Mouse (Mus musculus): Measurements from ENCODE around the gene Dync2li1. TPM values are rescaled to one million over a fixed set of nuclear protein-coding genes. Genes with fewer than 3 reads are reported as not detected.
A peak's percentile ranks its signal among the peaks of the same experiment; 100 is the strongest.

Dync2li1 gene
- polyA plus RNA-seq, 1 experiment from 2014 or later: 28.3 TPM

DNA sequence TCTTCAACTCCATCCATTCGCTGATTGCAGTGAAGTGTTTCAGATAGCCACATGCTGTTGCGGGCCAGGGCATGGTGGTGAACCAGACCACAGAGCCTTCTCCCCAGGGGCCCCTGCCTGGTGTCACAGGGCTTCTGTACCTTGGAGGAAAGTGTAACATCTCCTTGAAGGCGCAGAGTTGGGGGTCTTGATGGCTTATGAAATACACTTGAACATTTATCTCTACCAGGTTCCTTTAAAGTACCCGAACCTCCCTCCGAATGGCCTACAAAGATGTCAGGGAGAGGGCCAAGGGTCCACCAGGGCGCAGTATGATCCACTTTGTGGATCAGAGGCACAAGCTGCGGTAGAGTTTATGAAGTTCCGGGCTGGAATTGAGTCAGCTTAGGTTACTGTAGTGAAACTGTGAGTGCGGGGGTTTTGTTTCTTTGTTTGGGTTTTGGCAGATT is 585 bp downstream of the Dync2li1 start:
- ATAC-seq (ENCODE audit: low read depth) (peak; percentile 42), DNase-seq (ENCODE audit: low spot score) (peak; percentile 61)
- no peaks in the 10 kb centered on the region for H3K36me3 ChIP-seq (ENCODE audit: control insufficient read depth, insufficient read depth, low read length)
- H3K9me3 ChIP-seq (ENCODE audit: control insufficient read depth, low read length): no peaks in the 10 kb centered on the region
- peaks cover 9% of the 10 kb centered on the region; the same call in 1 of the 2 replicates for H3K4me1 ChIP-seq (ENCODE audit: control insufficient read depth, insufficient read depth, low read length)
- H3K4me2 ChIP-seq (ENCODE audit: low read depth, low read length): peak overlapping the region; percentile 74
- peak overlapping the region; percentile 68 for H3K9ac ChIP-seq (ENCODE audit: low read depth, low read length)
- H3K27me3 ChIP-seq (replicated peaks; ENCODE audit: control insufficient read depth, insufficient read depth, low read length): no peaks in the 10 kb centered on the region
- 18% methylated on average over 9 of the region's 9 CpGs for WGBS
- peak overlapping the region; percentile 78; the same call in 1 of the 2 replicates for H3K27ac ChIP-seq (replicated peaks; ENCODE audit: low read depth, low read length)
- H3K4me3 ChIP-seq (ENCODE audit: low read depth, low read length): peak overlapping the region; percentile 64

DNA sequence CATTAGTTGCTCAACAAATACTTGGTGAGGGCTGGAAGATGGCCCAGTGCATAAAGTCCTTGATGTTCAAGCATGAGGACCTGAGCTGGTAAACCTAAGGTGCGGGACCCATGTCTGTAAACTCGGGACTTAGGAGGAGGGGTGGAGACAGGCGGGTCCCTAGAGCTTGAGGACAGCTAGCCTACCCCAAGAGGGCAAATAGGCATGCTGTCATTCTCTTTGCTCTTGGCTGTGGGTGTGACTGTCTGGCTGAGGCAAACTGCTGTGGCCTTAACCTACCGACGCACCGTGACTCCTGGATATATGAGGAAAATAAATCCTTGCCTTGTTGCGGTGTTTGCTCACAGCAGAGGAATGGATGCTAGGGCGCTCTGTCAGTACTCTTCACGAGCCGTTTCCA is 1.4 kb downstream of the Dync2li1 start:
- WGBS: 75% methylated on average over 10 of the region's 10 CpGs
- no peak overlapping the region; the same call in 1 of the 2 replicates for H3K27ac ChIP-seq (replicated peaks; ENCODE audit: low read depth, low read length)
- H3K9me3 ChIP-seq (ENCODE audit: control insufficient read depth, low read length): no peaks in the 10 kb centered on the region
- no peak overlapping the region for H3K4me3 ChIP-seq (ENCODE audit: low read depth, low read length)
- H3K4me2 ChIP-seq (ENCODE audit: low read depth, low read length): peak overlapping the region; percentile 74
- no peaks in the 10 kb centered on the region for H3K27me3 ChIP-seq (replicated peaks; ENCODE audit: control insufficient read depth, insufficient read depth, low read length)
- H3K9ac ChIP-seq (ENCODE audit: low read depth, low read length): no peak overlapping the region
- DNase-seq (ENCODE audit: low spot score) (no peak), ATAC-seq (ENCODE audit: low read depth) (no peak)
- peaks cover 9% of the 10 kb centered on the region; the same call in 1 of the 2 replicates for H3K4me1 ChIP-seq (ENCODE audit: control insufficient read depth, insufficient read depth, low read length)
- no peaks in the 10 kb centered on the region for H3K36me3 ChIP-seq (ENCODE audit: control insufficient read depth, insufficient read depth, low read length)

GRCm38 (mm10) chr17:84628611-84629010 is 2.3 kb downstream of the Dync2li1 start:
- Histone ChIP-seq H3K9me3 (ENCODE audit: control insufficient read depth, low read length) (no peaks in the 10 kb centered on the region), H3K4me1 (ENCODE audit: control insufficient read depth, insufficient read depth, low read length) (peaks cover 6% of the 10 kb centered on the region; the same call in 1 of the 2 replicates), H3K9ac (ENCODE audit: low read depth, low read length) (no peak overlapping the region), H3K4me2 (ENCODE audit: low read depth, low read length) (no peak overlapping the region), H3K27me3 (replicated peaks; ENCODE audit: control insufficient read depth, insufficient read depth, low read length) (no peaks in the 10 kb centered on the region), H3K4me3 (ENCODE audit: low read depth, low read length) (no peak overlapping the region), H3K36me3 (ENCODE audit: control insufficient read depth, insufficient read depth, low read length) (no peaks in the 10 kb centered on the region), H3K27ac (replicated peaks; ENCODE audit: low read depth, low read length) (no peak overlapping the region)
- DNase-seq (ENCODE audit: low spot score): no peak
- no peak for ATAC-seq (ENCODE audit: low read depth)
- 66% methylated on average over 9 of the region's 9 CpGs for WGBS

DNA sequence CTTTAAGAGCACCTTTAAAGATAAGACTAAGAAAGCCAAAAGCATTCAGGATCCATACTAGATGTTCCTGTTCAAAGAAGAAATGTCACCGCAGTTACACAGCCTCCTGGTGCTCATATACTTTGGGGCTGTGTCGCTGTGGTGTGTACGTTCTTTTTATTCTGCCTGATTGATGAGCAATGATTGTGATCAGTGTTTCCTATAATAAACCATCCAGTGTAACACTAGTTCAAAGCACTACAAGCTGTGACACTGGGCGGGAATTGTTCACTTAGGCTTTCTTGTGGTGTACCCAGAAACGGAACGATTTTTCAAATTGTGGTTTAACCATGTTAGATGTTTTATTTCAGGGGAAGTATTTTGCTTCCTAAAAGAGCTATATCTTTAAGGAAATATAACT is 5.5 kb downstream of the Dync2li1 start:
- 88% methylated on average over 6 of the region's 6 CpGs for WGBS
- Histone ChIP-seq H3K4me1 (ENCODE audit: control insufficient read depth, insufficient read depth, low read length) (peaks cover 6% of the 10 kb centered on the region; the same call in 1 of the 2 replicates), H3K27ac (replicated peaks; ENCODE audit: low read depth, low read length) (no peak overlapping the region), H3K27me3 (replicated peaks; ENCODE audit: control insufficient read depth, insufficient read depth, low read length) (no peaks in the 10 kb centered on the region), H3K36me3 (ENCODE audit: control insufficient read depth, insufficient read depth, low read length) (no peaks in the 10 kb centered on the region), H3K4me3 (ENCODE audit: low read depth, low read length) (no peak overlapping the region), H3K9ac (ENCODE audit: low read depth, low read length) (no peak overlapping the region), H3K9me3 (ENCODE audit: control insufficient read depth, low read length) (no peaks in the 10 kb centered on the region), H3K4me2 (ENCODE audit: low read depth, low read length) (no peak overlapping the region)
- ATAC-seq (ENCODE audit: low read depth): no peak
- DNase-seq (ENCODE audit: low spot score): no peak

DNA sequence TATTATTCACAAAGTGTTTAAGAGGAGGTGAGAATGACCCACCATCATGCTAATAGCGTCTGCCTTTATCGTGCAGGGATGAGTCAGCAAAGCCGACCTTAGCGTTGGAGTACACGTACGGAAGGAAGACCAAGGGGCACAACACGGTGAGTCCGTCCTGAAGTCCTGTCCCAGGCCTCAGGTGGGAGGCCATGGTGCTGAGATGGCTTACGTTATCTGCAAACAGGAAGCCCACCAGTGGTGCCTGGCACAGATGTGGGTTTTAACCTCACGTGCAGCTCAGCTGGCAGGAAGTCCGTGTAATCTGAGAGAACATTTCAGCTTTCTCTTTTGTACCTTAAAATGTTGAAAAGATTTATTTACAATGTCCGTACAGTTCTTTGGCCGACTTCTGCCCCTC is 7.1 kb downstream of the Dync2li1 start:
- no peaks in the 10 kb centered on the region for H3K9me3 ChIP-seq (ENCODE audit: control insufficient read depth, low read length)
- no peak for ATAC-seq (ENCODE audit: low read depth)
- no peak for DNase-seq (ENCODE audit: low spot score)
- H3K4me1 ChIP-seq (ENCODE audit: control insufficient read depth, insufficient read depth, low read length): no peaks in the 10 kb centered on the region
- H3K9ac ChIP-seq (ENCODE audit: low read depth, low read length): no peak overlapping the region
- no peaks in the 10 kb centered on the region for H3K36me3 ChIP-seq (ENCODE audit: control insufficient read depth, insufficient read depth, low read length)
- 70% methylated on average over 13 of the region's 13 CpGs for WGBS
- no peaks in the 10 kb centered on the region for H3K27me3 ChIP-seq (replicated peaks; ENCODE audit: control insufficient read depth, insufficient read depth, low read length)
- no peak overlapping the region for H3K4me2 ChIP-seq (ENCODE audit: low read depth, low read length)
- no peak overlapping the region for H3K27ac ChIP-seq (replicated peaks; ENCODE audit: low read depth, low read length)
- no peak overlapping the region for H3K4me3 ChIP-seq (ENCODE audit: low read depth, low read length)

DNA sequence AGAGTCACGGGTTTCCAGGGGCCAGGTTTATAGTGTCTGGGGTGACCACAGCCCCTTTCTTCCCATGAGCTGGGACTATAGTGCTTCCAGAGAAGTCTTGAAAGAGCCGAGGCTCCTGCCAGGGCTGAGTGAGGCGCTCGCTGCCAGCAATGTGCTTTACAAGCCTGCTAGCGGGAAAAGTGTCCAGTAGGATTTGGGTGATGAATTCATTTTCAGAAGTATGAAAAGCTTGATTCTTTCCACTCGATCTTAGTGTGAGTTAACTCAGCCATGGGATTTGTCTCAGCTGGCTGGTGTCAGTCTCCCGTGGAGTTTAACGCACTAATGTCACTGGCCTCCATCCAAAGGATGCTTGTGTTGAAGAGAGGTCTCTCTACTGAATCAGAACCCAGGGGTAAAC is 10.0 kb downstream of the Dync2li1 start:
- ATAC-seq (ENCODE audit: low read depth) (no peak), DNase-seq (ENCODE audit: low spot score) (peak; percentile 54)
- Histone ChIP-seq H3K4me1 (ENCODE audit: control insufficient read depth, insufficient read depth, low read length) (no peaks in the 10 kb centered on the region), H3K27me3 (replicated peaks; ENCODE audit: control insufficient read depth, insufficient read depth, low read length) (no peaks in the 10 kb centered on the region), H3K9me3 (ENCODE audit: control insufficient read depth, low read length) (no peaks in the 10 kb centered on the region), H3K36me3 (ENCODE audit: control insufficient read depth, insufficient read depth, low read length) (0 out of 2 replicates have a peak, but pooled peaks cover 4% of the 10 kb centered on the region), H3K4me3 (ENCODE audit: low read depth, low read length) (no peak overlapping the region), H3K4me2 (ENCODE audit: low read depth, low read length) (no peak overlapping the region), H3K9ac (ENCODE audit: low read depth, low read length) (no peak overlapping the region), H3K27ac (replicated peaks; ENCODE audit: low read depth, low read length) (no peak overlapping the region)
- 56% methylated on average over 8 of the region's 8 CpGs for WGBS

DNA sequence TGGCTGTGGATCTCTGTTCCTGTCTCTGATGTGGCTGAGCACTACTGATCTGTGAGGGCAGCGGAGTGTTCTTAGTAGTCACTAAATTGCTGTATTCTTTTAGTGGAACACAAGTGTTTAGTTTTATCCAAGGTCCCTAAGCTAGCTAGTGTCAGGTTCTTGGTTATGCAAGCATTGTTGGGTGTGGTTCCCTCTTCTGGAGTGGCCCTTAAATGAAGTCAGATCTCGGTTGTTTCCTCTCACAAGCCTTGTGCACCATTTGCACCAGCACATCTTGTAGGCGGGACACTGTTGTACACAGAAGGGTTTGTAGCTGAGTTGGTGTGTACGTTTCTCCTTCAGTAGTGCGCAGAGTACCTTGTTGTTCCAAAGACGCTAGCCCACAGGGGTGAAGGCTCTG is 11.7 kb downstream of the Dync2li1 start:
- no peak overlapping the region for H3K4me3 ChIP-seq (ENCODE audit: low read depth, low read length)

GRCm38 (mm10) chr17:84639796-84640378 is 13.6 kb downstream of the Dync2li1 start:
- 60% methylated on average over 10 of the region's 10 CpGs for WGBS
- no peak overlapping the region for H3K27ac ChIP-seq (replicated peaks; ENCODE audit: low read depth, low read length)
- no peak for ATAC-seq (ENCODE audit: low read depth)

More for the DNA sequence above, 11.7 kb downstream of the Dync2li1 start:
- Histone ChIP-seq H3K9ac (ENCODE audit: low read depth, low read length) (no peak overlapping the region), H3K27me3 (replicated peaks; ENCODE audit: control insufficient read depth, insufficient read depth, low read length) (no peaks in the 10 kb centered on the region), H3K27ac (replicated peaks; ENCODE audit: low read depth, low read length) (no peak overlapping the region), H3K4me1 (ENCODE audit: control insufficient read depth, insufficient read depth, low read length) (no peaks in the 10 kb centered on the region), H3K36me3 (ENCODE audit: control insufficient read depth, insufficient read depth, low read length) (0 out of 2 replicates have a peak, but pooled peaks cover 4% of the 10 kb centered on the region), H3K9me3 (ENCODE audit: control insufficient read depth, low read length) (no peaks in the 10 kb centered on the region), H3K4me2 (ENCODE audit: low read depth, low read length) (no peak overlapping the region)
- DNase-seq (ENCODE audit: low spot score) (no peak), ATAC-seq (ENCODE audit: low read depth) (no peak)
- 93% methylated on average over 6 of the region's 6 CpGs for WGBS

DNA sequence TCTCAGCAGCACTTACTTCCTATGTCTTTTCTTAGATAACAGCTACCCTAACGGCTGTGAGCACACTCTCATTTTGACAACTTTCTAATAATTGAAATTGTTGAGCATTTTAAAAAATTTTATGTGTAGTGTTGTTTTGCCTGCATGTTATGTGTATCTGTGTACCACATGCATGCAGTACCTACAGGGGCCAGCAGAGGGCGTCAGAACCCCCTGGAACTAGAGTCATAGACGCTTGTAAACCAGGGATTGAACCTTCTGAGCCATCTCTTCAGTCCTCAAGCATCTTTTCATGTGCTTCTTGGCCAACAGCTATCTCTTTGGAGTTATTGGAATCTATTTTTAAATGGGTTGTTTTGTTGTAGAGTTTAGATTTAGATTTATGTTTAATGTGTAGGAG is 15.6 kb downstream of the Dync2li1 start:
- ATAC-seq (ENCODE audit: low read depth): no peak
- no peak overlapping the region for H3K27ac ChIP-seq (replicated peaks; ENCODE audit: low read depth, low read length)
- H3K27me3 ChIP-seq (replicated peaks; ENCODE audit: control insufficient read depth, insufficient read depth, low read length): no peaks in the 10 kb centered on the region
- H3K9me3 ChIP-seq (ENCODE audit: control insufficient read depth, low read length): no peaks in the 10 kb centered on the region
- H3K36me3 ChIP-seq (ENCODE audit: control insufficient read depth, insufficient read depth, low read length): 0 out of 2 replicates have a peak, but pooled peaks cover 4% of the 10 kb centered on the region
- no peak overlapping the region for H3K4me2 ChIP-seq (ENCODE audit: low read depth, low read length)
- 37% methylated on average over 3 of the region's 3 CpGs for whole genome bisulfite sequencing
- H3K4me1 ChIP-seq (ENCODE audit: control insufficient read depth, insufficient read depth, low read length): peaks cover 13% of the 10 kb centered on the region; the same call in 1 of the 2 replicates
- no peak overlapping the region for H3K4me3 ChIP-seq (ENCODE audit: low read depth, low read length)
- H3K9ac ChIP-seq (ENCODE audit: low read depth, low read length): no peak overlapping the region
- DNase-seq (ENCODE audit: low spot score): no peak

More at GRCm38 (mm10) chr17:84639796-84640378, 13.6 kb downstream of the Dync2li1 start:
- H3K36me3 ChIP-seq (ENCODE audit: control insufficient read depth, insufficient read depth, low read length): 0 out of 2 replicates have a peak, but pooled peaks cover 4% of the 10 kb centered on the region
- H3K4me1 ChIP-seq (ENCODE audit: control insufficient read depth, insufficient read depth, low read length): 0 out of 2 replicates have a peak, but pooled peaks cover 7% of the 10 kb centered on the region
- no peak for DNase-seq (ENCODE audit: low spot score)
- no peak overlapping the region for H3K4me2 ChIP-seq (ENCODE audit: low read depth, low read length)
- no peaks in the 10 kb centered on the region for H3K27me3 ChIP-seq (replicated peaks; ENCODE audit: control insufficient read depth, insufficient read depth, low read length)
- H3K9ac ChIP-seq (ENCODE audit: low read depth, low read length): no peak overlapping the region
- H3K9me3 ChIP-seq (ENCODE audit: control insufficient read depth, low read length): no peaks in the 10 kb centered on the region
- no peak overlapping the region for H3K4me3 ChIP-seq (ENCODE audit: low read depth, low read length)
